Mouse (Mus musculus): ENCODE results near the gene Ttyh2.
"Not testable (repeated sequence)": the region's sequence is repeated elsewhere in the genome, so short reads cannot be mapped to it uniquely, and the experiment has no call there.

Ttyh2 gene

DNA sequence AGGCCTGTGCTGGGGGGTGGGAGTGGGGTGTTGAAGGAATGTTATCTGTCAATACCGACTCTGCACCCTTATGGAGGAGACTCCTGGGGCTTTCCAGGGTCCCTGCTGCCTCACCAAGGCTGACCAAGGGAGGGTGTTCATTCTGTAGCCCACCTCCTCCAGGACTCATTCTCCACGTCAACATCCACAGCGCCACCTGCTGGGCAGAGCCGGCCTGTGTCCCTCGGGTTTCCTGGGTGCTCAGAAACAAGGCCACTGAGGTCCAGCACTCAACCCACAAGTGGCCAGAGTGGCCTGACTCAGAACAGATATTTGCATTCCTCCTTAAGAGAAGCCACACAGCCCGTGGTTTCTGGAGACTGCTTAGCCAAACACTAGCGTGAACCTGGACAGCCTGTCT is 17.5 kb upstream of the Ttyh2 start:
- CTCF ChIA-PET, result no interaction called here

DNA sequence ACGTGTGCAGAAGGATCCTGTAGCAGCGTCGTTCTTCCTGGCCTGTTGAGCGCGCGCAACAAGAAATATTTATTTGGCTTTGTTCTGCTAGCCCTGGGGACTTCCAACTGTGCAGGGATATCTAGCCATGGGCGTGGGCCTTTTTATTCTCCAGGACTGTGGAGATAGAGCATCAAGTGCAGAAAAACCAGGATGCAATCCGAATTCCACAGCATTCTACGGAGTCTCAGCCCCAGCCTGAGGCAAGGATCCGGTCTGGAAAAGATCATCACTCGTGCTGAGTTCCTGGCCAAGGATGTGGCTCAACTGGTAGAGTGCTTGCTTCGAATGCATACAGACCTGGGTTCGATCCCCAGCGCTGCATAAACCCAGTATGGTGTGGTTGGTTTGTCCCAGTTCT is 13.1 kb upstream of the Ttyh2 start:
- CTCF ChIA-PET, result no interaction called here

DNA sequence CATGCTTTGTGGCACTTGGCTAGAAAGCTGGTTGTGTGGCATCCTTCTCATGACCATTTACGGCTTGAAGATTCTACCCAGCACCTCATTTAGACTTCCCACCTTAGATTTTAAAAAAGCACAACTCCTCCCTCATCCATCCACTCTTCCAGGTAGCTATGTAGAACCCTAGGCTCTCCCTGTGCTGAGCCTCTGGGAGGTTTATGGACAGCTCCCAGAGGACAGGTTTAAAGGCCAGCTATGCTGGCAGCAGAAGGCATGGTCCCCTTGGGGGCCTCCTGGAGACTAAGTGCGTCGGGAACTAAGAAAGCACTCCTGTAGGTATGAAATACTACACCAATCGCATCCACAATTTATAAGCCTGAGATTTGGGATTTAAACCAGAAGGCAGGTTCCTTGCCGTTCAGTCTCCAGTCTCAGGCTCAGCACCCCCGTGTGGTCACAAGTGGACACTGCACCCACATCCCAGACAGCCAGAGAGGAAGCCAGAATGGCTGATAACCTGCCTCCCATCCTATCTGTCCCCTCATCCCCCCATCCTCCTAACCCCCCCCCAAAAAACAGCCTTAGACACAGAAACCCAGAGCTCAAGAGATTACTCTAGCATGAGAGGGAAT is 12.4 kb upstream of the Ttyh2 start:
- CTCF ChIA-PET, result interaction anchor here (0.6 kb wide), 2 partner anchors 28 to 242 kb away, joined by 3 read pairs; no protein-coding TSS in a partner anchor

DNA sequence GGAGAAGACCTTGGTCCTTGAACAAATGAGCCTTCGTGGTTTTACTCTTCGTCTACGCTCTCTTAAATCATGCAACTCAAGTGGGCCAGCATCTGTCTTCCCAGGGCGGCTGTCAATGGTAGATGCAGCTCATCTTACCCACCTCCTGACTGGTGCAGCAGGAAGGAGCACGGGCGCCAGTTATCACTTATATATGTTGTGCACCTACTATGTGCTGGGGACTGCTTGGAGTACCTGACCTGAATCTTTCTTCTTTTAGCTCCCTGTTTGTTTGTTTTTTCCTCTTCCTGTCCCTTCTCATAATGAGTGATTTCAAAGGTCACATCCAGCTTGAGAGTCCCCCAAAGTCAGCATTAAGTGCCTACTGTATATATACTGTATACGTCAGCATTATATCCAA is 11.1 kb upstream of the Ttyh2 start:
- CTCF ChIA-PET, result interaction anchor here (1.0 kb wide), 1 partner anchor 8 kb away, joined by 3 read pairs; no protein-coding TSS in a partner anchor

DNA sequence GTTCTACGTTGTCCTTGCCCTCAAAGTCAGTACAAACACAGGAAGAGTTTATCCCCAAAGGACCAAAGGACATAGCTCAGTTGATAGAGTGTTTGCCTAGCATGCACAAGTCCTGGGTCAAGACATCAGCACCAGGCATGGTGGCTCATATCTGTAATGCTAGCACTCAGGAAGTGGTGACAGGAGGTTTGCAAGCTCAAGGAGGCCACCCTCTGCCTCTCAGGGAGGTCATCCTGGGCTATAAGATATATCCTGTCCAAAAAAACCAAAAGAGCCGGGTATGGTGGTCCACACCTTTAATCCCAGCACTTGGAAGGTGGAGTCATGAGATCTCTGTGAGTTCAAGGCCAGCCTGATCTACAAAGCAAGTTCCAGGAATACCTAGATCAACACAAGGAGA is 9.8 kb upstream of the Ttyh2 start:
- CTCF ChIA-PET, result no interaction called here

DNA sequence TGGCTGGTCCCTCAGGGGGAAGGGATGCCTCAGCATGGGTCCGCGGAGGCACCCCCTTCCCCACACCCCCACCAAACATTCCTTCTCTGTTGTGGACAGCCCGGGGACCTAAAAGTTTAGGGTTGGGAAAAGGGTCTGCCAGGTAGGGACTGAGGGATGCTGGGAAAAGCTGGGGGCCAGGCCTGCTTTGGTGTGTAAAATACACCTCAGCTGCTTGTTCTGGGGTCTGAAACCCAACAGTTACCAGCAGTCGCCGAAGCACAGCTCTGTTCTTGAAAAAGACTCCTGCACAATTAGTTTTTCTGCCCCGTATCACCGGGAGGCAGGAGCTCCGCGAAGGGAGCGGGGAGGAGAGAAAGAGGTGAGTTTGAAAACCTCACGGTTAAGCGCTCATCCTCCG is 8.4 kb upstream of the Ttyh2 start:
- CTCF ChIA-PET, result interaction anchor here (0.7 kb wide), 1 partner anchor 1326 kb away, joined by 3 read pairs; no protein-coding TSS in a partner anchor

DNA sequence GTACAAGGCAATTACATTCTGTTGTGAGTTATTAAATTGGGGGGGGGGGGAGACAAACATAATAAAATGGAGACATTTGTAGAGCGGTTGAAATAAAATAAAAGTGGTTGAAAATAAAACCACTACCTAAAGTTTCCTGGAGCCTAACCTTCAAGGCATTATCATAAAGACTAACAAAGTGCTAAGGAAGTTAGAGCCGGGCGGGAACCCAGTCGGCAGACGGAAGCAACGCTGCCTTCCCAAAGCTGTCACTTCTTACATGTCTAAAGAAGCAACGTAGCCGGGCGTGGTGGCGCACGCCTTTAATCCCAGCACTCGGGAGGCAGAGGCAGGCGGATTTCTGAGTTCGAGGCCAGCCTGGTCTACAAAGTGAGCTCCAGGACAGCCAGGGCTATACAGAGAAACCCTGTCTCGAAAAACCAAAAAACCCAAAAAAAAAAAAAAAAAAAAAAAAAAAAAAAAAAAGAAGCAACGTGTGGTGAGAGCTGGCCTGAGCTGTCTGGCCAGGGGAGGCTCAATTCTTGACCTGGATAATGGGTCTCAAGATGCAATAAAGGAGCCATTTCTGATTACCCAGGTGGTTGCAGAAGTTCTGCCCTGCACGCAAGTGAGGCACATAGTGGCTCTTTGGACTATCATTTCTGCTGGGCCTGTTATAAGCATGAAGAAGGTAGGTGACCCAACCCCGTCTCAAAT is 7.8 kb upstream of the Ttyh2 start:
- CTCF ChIA-PET, result interaction anchor here (0.5 to 0.7 kb wide), 2 partner anchors 210 to 1327 kb away, joined by 3 to 4 read pairs; no protein-coding TSS in a partner anchor

DNA sequence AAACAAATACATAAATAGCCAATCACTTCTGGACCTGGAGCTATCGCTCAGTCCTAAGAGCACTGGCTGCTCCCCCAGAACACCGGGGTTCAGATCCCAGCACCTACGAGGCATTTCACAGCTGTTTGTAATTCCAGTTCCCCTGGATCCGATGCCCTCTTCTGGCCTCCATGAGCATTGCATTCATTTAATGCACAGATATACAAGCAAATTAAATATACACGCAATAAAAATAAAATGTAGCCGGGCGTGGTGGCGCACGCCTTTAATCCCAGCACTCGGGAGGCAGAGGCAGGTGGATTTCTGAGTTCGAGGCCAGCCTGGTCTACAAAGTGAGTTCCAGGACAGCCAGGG is 7.3 kb upstream of the Ttyh2 start:
- CTCF ChIA-PET, result not testable (repeated sequence)

DNA sequence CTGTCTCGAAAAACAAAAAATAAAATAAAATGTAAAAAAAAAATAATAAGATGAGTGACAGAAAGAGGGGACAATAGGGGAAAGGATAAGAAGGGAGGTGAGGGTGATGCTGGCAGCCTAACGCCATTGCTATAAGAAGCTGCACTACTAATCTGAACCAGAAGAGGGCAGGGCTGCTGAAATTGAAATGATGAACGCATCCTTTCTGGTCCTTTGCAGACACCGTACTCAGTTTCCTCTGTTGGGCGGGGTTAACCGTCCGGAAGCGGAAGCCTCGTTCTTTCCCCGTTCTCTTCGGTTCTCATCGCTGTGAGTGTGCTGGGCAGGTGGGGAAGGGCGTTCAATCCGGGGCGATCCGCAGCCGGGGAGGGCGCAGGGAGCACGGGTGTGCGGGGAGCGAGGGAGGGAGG is 6.9 kb upstream of the Ttyh2 start, which contains the start of gene Rpl38:
Rpl38 (plus strand) TSS at position 224 of the 410 bp plus-strand sequence.
- CTCF ChIA-PET, result no interaction called here

DNA sequence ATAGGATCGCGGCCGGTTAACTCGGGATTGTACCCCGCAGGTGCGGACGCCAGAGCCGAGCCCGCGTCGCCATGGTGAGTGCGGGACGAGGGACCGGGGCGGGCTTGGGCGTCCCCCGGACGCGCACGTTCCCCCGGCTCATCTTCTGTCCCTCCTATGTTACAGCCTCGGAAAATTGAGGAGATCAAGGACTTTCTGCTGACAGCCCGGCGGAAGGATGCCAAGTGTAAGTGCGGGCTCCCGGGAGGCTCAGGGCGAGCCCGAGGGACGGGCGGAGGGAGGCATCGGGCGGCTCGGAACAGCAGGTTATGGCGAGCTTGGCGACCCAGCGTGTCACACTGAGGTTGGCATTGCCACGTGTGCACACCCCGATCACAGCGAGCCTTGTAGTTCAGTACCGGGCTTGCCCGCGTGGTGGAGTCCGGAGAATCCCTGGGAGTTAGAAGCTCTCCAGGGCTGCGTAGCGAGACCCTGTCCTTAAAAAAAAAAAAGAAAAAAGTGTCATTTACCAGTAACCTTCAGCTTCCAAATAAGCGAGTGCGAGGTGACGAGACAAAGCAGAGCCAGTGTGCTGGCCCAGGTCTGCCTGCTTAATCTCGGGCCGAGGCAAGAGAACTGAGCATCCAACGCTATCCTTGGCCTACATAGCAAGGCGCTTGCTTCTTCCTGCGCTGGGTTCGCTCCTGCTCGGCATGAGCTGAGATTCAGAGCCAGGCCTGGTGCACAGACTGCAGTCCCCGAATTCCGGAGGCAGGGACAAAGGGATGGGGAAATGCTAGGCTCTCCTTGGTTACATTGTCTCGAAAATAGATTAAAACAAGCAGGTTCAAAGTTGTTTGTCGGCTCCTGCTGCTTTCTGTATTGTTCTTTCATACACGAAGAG is 6.2 kb upstream of the Ttyh2 start:
- CTCF ChIA-PET, result no interaction called here

DNA sequence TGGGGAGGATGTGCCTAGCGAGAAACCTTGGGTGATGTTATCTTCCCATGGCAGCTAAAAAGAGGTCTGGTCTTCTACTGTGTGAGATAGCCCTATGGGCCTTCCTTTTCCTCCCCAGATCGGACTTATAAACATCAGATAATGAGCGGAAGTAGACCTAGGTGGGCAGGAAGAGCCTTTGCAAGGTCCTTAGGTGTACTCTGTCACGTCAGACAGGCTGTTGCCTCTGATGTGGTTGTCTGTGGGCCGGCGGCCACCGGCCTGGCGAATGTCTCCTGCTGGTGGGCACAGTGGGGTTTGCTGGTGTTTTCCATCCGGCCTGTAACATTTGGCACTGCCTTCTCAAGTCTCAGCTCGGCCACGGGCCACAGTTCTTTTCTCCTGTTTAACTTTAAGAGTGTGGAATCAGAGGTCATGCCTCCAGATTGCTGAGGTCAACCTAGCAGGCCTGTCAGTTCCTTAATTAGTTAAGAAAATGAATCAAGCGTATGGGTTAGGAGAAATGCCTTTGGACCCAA is 5.5 kb upstream of the Ttyh2 start:
- CTCF ChIA-PET, result no interaction called here

DNA sequence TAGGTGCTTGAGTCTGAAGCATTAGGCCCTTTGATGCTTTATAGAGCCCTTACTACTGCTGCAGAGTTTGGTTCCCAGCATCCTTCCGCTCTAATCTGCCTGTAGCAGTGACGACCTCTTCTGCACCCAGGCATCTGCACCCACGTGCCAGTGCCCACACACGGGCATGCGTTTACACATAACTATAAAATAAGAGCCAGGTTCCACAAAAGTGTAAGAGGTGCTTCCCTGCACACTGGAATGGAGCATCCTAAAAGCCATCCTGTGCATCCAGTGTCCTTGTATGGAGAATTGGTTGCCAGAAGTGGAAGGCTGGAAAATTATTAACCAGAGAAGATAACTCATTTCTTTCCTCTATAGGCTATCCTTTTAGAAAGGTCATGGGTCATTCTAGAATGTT is 4.1 kb upstream of the Ttyh2 start:
- CTCF ChIA-PET, result no interaction called here

DNA sequence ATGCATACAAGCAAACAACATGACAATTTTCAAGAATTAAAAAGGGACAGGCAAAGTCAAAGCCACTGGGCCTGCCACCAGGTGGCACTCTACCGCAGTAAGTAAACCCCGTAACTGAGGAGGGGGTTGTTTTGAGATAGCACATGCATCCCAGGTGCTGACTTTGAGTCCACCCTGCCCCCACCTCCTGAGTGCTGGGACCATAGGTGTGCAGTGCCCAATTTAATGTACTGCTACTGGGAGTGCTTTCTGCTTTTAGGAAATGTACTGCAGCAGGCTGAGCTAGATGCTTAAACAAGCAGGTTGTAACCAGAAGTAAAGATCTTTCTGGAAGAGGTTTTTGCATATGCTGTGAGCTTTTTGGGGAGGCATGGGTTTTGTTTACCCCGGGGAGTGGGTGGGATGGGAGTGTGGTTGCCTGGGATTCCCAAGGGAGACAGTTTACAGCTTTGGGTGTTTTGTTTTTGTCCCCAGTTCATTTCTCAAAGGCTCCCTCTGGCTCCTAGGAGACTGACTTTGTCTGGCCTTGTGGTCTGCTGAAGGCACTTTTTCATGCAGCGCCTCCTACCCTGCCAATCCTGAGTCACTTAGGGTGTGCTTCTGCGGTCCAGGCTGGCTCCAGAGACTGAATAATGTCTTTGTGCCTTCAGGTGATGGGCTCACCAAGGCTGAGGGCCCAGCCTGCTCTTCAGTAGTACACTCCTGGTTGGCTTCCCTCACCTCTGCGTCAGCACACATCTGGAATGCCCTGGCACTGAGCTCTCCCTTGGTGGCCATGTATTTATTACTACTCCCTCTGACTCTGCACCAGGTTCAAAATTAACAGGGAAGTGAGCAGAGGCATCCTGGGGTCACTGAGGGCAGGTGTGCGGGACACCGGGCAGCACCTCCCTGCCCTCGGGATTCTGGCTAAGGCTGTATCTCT is 2.2 kb upstream of the Ttyh2 start:
- CTCF ChIA-PET, result no interaction called here

DNA sequence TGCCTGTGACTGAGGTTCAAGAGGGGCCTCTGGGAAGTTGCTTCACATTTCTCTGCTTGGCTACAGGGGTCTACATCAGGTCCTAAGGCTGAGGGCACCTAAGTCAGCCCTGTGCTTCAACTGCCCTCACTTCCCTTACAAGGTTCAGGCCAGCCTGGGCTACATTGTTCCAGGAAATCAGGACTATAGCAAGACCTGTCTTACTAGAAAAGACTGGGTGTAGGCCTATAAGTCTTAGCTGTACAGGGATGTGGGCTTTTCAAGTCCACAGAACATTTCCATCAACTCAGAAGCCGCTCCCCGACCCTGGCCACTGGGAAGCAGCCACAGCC is 1.5 kb upstream of the Ttyh2 start:
- CTCF ChIA-PET, result no interaction called here

DNA sequence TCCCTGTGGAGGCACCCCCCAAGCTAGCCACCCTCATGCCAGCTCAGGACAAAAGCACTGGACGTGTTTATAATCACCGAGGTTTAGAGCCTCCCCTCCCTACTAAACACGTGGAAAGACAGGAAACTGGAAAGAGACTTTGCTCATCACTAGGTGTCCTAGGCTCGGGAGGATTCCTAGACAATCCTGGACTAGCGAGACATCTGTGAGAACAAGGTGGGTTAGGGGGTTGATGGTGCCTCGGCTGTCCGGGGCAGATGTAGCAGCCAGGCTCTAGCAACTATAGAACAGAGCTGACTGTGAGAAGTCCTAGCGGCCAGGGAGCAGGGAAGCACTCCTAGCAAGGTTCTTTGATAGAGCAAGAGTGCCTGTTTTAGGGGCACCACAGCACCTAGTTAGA is 1.1 kb upstream of the Ttyh2 start:
- CTCF ChIA-PET, result no interaction called here

DNA sequence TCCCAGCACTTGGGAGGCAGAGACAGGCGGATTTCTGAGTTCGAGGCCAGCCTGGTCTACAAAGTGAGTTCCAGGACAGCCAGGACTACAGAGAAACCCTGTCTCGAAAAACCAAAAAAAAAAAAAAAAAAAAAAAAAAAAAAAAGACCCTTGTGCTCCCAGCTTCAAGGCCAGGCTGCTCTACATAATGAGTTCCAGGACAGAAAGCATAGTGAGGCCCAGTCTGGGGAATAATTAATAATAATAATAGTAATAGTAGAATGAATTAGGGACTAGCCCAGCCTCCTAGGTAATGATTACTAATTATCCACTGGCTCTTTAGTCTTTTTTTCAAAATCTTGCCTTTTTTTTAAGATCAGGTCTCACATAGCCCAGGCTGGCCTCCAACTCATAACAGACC is 435 bp upstream of the Ttyh2 start:
- CTCF ChIA-PET, result not testable (repeated sequence)

DNA sequence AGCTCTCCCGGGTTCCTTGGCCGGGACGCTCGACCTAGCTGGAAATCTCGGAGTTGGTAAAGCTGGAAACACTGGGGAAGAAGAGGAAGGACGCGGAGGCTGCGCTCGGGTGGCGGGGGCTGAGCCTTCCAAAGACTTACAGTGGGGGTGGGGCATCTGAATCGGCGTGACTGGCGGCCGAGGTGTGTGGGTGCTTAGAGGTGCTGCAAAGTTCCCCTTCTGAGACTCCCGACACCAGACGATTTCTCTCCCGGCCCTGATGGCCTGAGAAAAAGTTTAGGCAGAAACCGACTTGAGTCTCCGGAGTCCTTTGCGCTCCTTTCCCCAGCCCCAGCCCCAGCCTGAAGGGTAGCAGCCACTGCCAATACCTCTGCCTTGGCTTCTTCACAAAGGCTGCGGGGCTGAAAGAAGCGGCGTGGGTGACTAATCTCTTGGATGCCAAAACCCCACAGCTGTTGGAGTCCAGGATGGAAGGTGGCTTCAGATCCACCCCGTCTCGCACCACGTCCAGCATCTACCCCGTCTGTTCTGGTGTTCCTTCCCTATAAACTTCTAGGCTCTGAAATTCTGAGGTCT is 683 bp downstream of the Ttyh2 start:
- CTCF ChIA-PET, result interaction anchor here (0.6 kb wide), 2 partner anchors 48 to 483 kb away, joined by 3 read pairs; no protein-coding TSS in a partner anchor

DNA sequence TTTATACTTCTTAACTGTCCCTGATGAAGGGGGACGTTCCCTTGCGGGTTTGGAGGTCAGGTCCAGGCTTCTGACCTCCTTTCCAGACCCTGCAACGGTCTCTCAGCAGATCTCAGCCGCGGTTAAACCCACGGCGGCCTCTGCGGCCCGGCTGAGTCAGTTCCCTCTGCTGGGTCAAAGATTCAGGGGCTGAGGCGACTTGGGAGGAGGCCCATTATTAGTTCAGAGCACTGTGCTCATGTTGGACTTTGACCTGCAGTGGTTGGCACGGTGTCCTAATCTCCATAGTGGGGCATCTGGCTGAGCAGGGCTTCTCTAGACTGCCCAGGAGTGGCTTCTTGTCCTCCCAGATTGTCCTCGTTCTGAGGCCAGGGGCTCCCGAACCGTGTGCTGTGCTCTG is 1.2 kb downstream of the Ttyh2 start:
- CTCF ChIA-PET, result interaction anchor here (0.6 kb wide), 1 partner anchor 47 kb away, joined by 3 read pairs; no protein-coding TSS in a partner anchor

DNA sequence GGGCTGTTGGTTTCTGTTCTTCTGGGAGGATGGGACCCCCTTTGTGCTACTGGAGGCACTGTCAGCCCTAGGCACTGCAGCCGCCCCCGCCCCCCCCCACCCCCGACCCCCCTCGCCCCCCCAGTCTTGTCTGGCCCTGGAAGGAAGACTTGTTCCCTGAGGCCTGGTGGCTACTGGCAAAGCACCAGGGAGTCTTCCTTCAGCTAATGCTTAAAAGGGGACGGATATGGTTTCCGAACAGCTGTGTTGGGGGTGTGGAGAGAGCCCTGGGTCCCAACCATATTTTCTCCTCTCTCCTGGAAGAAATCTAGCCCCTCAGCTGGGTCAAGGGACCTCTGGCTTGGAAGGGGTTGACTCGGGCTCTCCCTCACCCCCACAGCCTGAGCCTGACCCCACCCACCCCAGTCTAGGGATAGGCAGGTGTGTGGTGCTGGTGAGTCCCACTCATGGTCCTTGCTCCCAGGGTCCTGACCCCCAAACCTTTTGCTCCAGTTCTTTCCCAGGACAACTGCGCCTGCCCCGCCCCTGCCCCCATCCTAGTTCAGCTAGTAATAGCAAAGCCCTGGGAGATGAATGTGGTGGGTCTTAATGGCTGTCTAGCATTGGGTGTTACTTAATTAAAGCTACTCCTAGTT is 1.8 kb downstream of the Ttyh2 start:
- CTCF ChIA-PET, result no interaction called here

DNA sequence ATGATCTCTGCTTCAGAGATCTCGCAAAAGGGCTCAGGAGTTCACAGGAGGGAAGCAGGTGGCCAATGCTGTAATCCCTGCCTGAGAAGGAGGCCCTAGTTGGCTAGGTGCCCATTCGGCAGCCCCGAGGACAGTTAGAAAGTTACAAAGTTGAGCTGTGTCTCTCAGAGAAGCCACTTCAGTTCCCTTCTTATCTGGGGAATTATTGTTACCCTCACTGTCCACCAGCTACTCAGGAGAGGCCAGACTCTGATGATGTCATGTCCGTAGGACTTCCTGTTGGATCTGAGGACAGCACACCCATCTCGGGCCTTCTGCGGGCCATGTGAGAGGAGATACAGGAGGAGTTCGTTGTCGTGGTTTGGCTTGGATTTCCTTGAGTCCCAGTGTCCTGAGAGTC is 4.4 kb downstream of the Ttyh2 start:
- CTCF ChIA-PET, result no interaction called here

DNA sequence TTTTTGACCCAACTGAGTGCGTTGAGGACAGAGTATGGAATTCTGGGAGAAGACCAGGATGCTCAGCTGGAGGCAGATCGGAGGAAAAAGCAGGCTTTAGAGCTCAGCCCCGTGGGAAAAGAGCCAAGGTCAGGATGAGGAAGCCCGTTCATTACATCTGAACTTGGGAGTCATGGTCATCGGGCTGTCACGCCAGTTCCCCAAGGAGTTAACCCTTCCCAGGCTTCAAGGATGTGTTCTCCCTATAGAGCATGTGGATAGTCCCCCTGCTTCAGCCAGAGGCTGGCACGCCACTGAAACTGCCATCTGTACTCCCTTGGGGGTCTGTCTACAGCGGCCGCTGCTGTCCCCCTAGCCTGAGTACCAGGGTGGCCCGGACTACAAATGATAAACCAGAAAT is 5.1 kb downstream of the Ttyh2 start:
- CTCF ChIA-PET, result no interaction called here

All from spleen, embryonic (tissue).